In the genomic region with DNA sequence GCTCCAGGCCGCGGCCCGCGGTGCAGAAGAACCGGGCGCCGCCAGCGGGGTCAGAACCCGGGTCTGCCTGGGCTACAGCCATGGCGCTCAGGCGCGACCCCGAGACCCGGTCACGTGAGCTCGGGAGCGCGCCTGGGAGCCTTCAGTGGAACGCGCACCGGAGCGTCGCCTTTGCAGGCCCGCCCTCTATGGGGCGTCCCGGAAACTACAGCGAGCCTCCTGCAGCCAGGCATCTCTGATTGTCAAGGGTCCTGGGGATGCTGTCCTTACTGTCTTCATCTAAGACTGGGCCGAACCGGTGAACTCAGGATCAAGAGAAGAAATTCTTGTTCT, we compare ENCODE assay signal across 8 mouse cellular contexts. TPM values are rescaled to one million over a fixed set of nuclear protein-coding genes. Genes with fewer than 3 reads are reported as not detected.
DNase-seq lines count a peak whose midpoint lies in the region; ATAC-seq lines count a peak whose summit lies in the region.

Gene Thumpd2 (minus strand): TSS at position 104 of the 333 bp plus-strand sequence.

- H3K4me3 ChIP-seq in forebrain, embryonic 14.5 days (ENCODE audit: low read depth, low read length) = peak within 1 kb of the TSS; percentile 74
- H3K4me3 ChIP-seq in neural tube, embryonic 15.5 days (replicated peaks) = peak within 1 kb of the TSS; percentile 92

- peak within 1 kb of the TSS; percentile 87 for H3K9ac ChIP-seq in forebrain, embryonic 14.5 days (ENCODE audit: low read length)
- peak within 1 kb of the TSS; percentile 96 for H3K9ac ChIP-seq in neural tube, embryonic 15.5 days (replicated peaks)

- no peaks in the 10 kb centered on the region for H3K4me1 ChIP-seq in forebrain, embryonic 14.5 days (ENCODE audit: control insufficient read depth, insufficient read depth, low read length)
- peaks cover 7% of the 10 kb centered on the region for H3K4me1 ChIP-seq in neural tube, embryonic 15.5 days

- ATAC-seq in forebrain, embryonic 14.5 days = peak; percentile 95
- ATAC-seq in neural tube, embryonic 15.5 days (ENCODE audit: low FRiP score) = peak; percentile 94

- H3K4me2 ChIP-seq in forebrain, embryonic 14.5 days (ENCODE audit: low read length) = peak within 1 kb of the TSS; percentile 68
- H3K4me2 ChIP-seq in neural tube, embryonic 15.5 days = peak within 1 kb of the TSS; percentile 73

- peak; percentile 92 for DNase-seq in ES-CJ7 (ENCODE audit: low read depth, low spot score)
- peak; percentile 90 for DNase-seq in cerebellum, adult 11 months
- DNase-seq in forebrain, embryonic 14.5 days (ENCODE audit: low spot score) = peak; percentile 95
- peak; percentile 93 to 95 for DNase-seq in heart, postnatal 14 days
- peak; percentile 92 for DNase-seq in layer of hippocampus, adult 11-12 months (ENCODE audit: low spot score)
- peak; percentile 81 to 84 for DNase-seq in lung, adult 18-20 months
- peak; percentile 87 for DNase-seq in testis, postnatal 14 days (ENCODE audit: low spot score)

- H3K36me3 ChIP-seq in forebrain, embryonic 14.5 days (ENCODE audit: control insufficient read depth, insufficient read depth, low read length) = no peaks in the 10 kb centered on the region
- no peaks in the 10 kb centered on the region for H3K36me3 ChIP-seq in neural tube, embryonic 15.5 days

- H3K27ac ChIP-seq in forebrain, embryonic 14.5 days (ENCODE audit: low read depth, low read length) = peak within 1 kb of the TSS; percentile 54; the same call in 1 of the 2 replicates
- H3K27ac ChIP-seq in neural tube, embryonic 15.5 days (replicated peaks) = peak within 1 kb of the TSS; percentile 79

- no peaks in the 10 kb centered on the region for H3K27me3 ChIP-seq in forebrain, embryonic 14.5 days (replicated peaks; ENCODE audit: control insufficient read depth, insufficient read depth, low read length)
- H3K27me3 ChIP-seq in neural tube, embryonic 15.5 days (replicated peaks) = no peaks in the 10 kb centered on the region

- intact Hi-C loops in heart, postnatal 14 days (cut with DNase I) = no loop called here

- H3K9me3 ChIP-seq in forebrain, embryonic 14.5 days (replicated peaks; ENCODE audit: control insufficient read depth, low read length) = no peaks in the 10 kb centered on the region
- H3K9me3 ChIP-seq in neural tube, embryonic 15.5 days (replicated peaks) = no peaks in the 10 kb centered on the region

- 1% methylated on average over 29 of the region's 29 CpGs for WGBS in forebrain, embryonic 14.5 days
- 2% methylated on average over 29 of the region's 29 CpGs for WGBS in neural tube, embryonic 15.5 days

RNA-seq across cellular contexts. Expression of gene Thumpd2, which starts in this region (rescaled TPM):
- polyA plus RNA-seq in forebrain, embryonic 14.5 days (2014; fragmentation: Nextera tagmentation; extraction: Ambion mirVana) = 10.1 and 10.3 TPM in 2 replicates
- total RNA-seq in heart, postnatal 14 days (2021) = 1 to 10 TPM; 4.6 TPM
- polyA plus RNA-seq in neural tube, embryonic 15.5 days (2015; fragmentation: Nextera tagmentation; extraction: Ambion mirVana) = 7.5 and 10.8 TPM in 2 replicates

Comparison
In these comparisons a context has a peak if more than half of its experiments do, and no peak if none do; other contexts are left out.
1. Peak in every context shown above with its lines: DNase-seq, ATAC-seq, H3K4me3 ChIP-seq and H3K27ac ChIP-seq.